Mouse (Mus musculus): Measurements from ENCODE around the gene Chpf2. TPM values are rescaled to one million over a fixed set of nuclear protein-coding genes. Genes with fewer than 3 reads are reported as not detected.

The Chpf2 gene
- total RNA-seq, 2 experiments from 2014 or later = 8.0 to 10.0 TPM

DNA sequence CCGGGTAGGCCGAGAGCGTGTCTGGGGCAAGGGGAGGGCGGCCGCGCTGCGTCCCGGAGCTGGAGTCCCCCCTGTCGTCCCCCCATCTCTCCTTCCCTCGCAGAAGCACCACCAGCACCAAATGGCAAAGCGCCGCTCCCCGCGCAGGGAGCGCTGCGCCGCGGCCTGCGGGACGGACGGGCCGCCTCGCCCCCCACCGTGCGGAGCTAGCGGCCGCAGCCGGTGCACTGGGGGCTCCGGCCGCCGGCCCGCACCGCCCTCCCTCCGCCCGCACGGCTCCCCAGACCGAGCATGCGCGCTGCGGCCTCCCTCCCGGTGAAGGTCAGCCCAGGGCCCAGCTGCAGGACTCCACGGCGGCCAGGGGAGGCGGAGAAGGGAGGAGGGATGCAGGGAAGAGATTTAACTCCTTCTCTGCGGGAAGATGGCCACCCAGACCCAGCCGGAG lies 18.1 kb downstream of the Chpf2 start:
- DNase-seq = peak; percentile 92

DNA sequence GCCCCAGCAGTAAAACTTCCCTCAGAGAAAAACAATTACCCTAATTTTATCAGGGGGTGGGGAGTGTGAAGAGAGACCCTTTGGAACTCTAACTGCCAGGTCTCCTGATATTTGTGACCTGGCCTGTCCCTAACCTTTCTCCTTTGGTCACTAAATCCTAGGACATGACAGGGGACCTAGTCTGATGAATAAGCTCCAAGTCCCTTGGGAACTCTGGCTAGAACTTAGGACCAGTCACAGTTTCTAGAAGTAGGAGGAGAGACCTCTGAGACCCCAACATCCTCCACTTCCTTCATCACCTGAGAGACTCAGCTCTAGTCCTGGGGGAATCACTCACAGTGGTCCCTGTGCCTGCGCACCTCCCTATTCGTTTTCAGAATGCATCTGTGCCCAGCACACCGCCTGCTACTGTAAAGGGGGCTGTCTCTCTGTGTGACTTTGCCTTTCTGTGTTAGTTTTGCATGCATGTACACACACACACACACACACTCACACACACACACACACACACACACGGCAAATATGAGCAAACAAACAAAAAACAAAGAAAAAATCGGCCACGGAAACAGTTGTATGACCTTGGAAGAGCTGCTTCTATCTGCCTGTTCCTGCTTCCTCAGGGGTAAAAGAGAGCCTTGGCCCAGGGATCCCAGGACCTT lies 18.9 kb downstream of the Chpf2 start:
- peak; percentile 4 for DNase-seq

DNA sequence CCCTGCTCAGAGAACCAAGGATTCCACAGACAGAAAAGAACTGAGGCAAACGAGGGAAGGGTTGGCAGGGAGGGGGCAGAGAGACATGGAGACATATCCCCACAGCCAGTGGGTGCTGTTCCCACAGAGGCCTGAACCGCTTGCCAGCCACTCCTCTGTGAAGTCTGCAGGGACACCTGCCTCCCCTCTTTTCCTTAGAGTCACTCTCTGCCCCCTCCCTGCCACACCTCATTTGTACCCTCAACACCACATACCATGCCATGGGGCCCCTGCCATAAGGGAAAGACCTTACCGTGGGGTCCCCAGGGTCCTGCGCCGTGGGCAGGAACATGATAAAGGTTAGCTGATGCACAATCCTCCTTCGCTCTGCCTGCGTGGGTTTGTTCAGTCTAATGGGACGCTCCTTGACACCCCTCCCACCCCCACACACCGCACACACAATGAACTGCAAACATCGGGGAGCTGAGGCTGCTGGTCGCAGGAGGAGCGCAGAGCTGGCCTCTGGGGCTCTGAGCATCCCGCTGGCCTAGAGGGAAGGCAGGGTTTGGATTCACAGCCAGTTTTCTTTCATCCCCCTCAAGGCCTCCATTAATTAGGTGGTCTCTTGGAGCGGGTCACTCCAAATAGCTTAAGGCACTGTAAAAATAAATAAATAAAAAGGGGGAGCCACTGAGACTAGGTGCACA lies 19.6 kb downstream of the Chpf2 start:
- DNase-seq = peak; percentile 4

DNA sequence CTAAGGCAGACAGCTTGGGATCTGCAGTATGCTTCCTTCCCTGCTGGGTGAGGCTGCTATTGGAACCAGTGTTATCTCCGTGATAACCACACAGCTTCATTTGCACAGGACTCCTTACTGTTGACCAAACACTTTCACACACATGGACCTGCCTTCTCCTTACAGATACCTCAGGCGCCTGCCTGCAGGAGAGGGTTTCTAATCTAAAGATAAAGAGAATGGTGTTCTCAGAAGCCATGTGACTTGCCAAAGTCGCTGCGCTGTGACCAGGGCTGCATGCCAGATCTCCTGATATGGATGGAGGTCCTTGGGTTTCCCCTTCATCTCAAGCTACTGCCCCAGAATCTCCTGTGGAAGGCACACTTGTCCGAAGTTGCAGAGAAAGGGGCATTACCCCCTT lies 22.8 kb downstream of the Chpf2 start:
- DNase-seq = no peak

DNA sequence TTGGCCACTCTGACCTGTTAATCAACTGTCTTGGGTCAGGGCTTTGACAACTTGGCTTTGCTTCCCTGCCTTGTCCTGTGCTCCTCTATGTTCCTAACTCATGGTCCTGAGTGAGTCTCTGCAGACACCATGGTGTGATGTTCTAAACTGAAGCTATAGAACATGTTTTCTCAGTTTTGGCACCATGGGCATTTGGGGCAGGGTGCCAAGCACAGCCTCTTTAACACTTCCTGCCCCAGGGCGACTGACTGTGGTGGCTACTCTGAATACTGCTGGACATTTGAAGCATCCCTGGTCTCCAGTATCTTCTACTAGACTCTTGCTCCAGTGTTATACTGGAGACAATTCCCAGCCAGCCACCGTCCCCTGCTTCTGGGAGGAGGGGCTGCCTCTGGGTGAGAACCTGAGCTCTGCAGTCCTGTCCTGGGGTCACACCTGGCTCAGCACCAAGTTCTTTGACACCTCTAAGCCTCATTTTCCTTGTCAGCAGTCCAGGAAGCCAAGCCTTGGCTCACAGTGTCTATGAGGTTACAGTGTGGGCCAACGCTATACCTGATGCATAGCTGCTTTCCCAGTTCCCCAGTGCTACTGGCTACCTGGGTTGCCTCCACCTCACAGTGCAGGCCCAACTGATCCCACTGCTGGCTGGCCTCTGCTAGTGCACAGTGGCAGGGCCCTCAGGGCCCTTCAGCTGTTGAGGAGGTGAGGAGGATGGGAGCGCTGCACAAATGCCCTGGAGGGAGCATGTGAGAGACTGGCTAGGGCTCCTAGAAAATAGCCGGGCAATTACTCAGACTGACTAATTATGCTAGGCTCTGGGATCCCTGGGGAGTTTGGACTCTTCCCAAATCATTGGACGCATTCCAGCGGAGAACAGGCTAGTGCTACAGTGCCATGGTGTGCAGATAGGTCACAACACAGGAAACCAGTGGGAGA lies 25.1 kb downstream of the Chpf2 start:
- DNase-seq = peak; percentile 4

DNA sequence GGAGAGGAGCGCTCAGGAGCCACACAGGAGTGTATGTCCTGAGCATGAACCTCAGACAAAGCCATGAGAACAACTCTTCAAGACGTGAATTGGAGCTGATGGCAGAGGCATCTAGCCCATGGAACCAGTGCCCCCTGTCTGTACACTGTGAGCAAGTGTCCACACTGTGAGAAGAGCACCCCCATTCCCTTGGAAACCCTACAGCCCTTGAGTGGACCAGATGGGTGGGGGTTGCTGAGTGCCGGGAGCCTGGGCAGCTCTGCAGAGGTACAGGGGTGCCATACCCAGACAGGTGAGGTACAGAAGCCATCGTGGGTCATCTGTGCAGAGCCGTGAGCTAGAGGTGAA lies 25.7 kb downstream of the Chpf2 start:
- DNase-seq = peak; percentile 4

DNA sequence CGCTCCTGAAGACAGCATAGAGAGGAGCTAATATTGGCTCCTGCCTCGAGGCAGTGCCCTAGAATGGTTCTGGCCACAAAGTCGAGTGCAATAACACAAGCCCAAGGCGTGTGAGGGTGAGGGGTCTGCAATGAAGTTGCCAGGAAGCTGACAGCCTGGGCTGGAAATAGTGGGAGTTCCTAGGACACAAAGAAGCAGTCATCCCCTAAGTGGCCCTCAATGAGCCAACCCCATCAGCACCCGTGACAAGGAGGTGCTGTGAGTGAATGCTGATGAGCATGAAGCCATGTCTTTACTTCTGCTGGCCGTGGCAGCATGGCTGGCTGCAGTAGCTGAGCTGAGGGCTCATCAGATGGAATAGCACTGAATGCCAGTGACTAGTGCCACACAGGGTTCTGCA lies 28.6 kb downstream of the Chpf2 start:
- DNase-seq = no peak

DNA sequence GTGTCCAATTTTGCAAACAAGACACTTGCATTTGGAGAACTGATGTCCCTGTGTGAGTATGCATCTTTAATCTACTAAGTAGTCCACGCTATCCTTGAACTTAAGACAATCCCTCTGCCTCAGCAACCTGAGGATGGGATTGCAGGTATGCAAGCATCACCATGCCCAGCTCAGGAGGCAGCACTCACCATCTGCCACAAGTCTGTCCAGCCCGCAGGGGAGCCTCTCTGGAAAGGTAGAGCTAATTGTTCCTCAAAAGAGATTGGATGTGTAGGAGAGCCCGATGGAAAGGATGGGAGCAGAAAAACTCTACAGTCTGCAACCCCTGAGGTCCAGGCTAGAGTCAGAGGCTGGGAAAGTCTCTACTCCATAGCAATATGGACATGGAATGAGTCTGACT lies 32.4 kb downstream of the Chpf2 start:
- no peak for DNase-seq

DNA sequence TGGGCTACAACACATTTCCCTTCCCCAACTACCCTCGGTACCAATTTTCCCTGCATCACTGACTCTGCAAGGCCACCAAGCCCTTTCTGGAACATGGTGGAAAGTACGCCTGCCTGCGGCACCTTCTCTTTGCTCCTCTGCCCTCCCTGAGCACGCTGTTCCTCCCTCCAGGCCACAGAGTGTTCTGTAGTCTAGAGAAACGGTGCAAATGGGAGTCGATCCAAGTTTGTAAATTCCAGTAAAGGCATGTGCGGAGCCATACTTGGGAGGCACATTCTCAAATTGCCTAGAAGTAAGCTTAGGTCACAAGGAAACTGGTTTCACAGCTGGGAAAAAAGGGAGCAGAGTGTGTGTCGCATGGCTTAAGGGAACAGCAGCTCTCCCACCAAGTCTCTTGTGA lies 33.6 kb downstream of the Chpf2 start:
- no peak for DNase-seq

DNA sequence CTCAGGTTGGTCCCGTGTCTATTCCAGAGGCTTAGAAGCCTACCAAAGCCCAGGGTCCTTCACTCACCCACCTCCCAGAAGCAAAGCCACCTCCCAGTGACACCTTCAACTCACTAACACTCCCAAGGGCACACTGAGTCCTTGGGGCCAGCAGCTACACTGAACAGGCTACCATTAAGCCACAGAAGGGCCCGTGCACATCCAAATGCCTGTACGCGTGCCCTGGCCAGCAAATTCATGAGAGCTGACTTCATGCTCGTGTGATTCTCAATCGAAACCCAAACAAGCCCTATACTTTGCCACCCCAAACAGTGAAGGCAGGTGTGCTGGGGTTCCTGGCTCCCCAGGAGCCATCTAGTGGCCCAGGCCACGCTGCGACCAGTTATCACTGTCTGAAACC lies 34.1 kb downstream of the Chpf2 start:
- DNase-seq = no peak

DNA sequence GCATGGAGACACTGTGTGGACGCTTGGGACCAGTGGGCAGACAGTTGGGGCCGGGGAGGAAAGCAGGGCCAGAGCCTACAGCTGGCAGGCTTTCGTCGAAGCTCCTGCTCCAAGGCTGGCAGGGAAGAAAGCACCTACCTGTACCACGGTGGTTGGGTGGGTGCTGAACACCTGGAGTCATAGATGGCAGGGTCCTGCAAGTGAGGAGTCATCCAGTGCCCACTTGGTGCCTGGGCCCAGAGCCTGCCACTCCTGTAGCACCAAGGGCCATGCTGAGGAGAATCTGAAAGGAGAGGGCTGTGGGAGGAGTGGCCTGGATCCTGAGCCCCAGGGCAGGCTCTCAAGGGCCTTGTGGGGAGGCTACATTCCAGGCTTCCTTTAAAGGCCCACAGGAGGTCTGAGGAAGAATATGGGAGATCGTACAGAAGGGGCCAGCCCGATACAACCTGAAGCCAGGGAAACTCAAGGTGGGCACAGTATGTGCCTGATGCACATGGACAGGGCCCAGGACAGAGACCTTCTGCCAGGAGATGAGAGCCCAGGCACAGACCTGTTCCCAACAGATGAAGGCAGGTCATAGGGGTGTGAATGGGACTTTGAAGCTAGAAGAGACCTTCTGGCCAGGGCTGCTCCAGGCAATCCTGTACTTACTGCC lies 36.0 kb downstream of the Chpf2 start:
- no peak for DNase-seq

DNA sequence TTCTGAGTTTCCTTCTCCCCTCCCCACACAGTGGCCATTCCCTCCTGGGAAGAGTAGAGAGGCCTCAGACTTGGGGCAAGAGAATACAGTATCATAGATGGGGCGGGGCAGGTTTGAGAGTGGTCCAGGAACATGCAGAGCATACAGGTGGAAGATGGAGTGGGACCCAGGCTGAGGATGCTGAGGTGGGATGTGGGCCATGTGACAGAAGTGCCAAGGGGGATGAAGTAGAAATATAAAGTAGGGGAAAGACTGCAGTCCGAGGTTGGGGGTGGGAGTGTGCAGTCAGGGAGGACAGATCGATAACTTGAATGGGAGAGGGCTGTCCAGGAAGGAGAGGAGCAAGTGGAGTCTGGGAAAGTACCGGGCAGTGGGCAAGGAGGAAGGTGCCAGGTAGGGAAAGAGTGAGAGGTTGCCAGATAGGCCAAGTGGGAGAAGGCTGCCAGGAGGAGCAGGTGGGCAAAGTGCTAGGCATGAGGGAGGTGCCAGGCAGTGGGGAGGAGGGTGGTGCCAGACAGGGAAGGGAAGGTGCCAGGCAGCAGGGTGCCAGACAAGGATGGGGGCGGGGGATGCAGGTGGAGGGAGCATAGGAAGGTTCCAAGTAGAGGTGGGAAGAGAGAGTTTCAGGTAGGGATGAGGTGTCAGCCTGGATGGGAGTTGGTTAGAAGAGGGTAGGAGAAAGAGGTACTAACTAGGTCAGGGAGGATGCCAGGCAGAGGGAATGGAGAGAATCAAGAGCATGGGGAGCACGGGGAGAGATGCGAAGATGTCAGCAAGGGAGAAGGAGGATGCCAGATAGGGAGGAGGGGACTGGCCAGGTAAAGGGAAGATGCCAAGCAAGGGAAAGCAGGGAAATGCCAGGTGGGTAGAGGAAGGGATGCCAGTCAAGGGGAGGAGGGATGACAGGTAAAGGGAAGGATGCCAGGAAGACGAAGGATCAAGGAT lies 36.8 kb downstream of the Chpf2 start:
- DNase-seq = no peak

DNA sequence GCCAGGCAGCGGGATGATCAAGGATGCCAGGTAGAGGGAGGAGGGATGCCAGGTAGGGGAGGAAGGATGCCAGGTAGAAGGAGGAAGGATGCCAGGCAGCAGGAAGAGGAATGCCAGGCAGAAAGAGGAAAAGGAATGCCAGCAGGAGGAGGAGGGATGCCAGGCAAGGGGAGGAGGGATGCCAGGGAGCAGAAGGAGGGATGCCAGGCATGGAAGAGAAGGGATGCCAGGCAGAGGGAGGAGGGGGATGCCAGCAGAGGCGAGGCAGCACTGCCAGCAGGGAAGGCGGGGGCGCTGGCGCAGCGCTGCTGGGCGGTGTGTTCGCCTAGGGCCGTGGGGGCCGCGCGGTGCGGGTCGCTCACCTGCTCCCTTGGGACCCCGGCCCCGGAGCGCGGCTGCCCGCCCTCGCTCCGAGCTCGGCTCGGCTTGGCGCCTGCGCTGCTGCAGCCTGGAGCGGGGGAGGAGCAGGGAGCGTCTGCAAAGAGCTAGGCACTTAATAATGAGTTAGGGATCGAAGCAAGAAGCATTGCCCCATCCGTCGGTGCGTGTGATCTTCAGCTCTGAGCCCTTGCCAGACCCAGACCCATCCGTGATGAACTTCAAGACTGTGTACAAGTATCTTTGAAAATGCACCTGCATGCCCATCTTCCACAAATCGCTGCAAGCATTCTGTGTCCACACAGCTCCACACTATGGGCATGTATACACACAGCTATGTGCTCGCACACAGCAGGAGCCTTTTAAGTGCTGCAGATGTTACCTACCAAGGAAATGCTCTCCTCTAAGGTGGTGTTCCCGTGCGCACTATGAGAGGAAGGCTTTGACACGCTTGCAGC lies 37.7 kb downstream of the Chpf2 start, which contains the start of gene Smarcd3:
TSS of gene Smarcd3 (minus strand) at position 426 of the 836 bp plus-strand sequence.
- peak; percentile 43 for DNase-seq

DNA sequence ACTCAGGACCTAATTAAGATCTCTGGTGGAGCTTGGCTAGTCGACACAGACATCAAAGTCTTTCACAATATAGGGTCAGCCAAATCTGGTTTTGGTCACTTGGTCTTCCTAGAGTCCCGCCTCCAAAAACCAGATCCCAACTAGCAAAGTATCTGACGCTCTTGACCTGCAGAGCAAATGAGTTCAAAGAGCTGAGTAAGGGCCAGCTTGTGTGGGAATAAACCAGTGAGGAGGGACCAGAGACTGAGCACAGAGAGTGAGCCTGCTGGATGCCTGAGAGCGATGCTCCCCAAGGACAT lies 38.2 kb downstream of the Chpf2 start:
- no peak for DNase-seq

DNA sequence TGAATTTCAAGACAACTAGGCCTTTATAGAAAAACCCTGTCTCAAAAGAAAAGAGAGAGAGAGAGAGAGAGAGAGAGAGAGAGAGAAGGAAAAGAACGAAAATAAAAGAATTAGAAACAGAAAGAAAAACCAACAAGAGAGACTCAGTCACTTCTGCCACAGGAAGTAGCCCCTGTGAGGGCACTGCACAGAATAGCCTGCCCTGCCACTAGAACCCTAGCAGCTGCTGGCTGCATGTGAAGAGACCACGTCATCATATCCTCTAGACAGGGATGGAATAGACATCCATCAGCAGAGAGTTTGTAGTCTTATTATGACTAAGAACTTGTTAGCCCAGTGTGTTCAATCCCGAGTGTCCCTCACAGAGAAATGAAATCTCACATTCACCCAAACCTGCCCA lies 43.2 kb downstream of the Chpf2 start:
- no peak for DNase-seq

DNA sequence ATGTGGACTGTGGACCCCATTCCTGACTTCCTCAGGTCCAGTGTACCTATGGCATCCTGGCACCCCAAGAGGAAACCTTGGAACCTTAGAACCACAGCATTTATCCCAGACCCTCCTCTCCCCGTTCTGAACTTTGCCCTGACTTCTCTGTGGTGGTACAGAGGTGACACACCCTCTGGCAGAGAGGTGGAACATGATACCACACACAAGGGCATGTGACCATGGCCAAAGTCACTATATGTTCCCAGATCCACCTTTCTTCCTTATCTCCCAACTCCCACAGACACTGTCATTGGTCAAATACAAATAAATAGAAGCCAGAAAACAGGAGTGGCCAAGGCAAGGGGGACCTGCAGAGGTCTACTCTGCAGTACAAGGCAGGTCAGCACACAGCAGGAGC lies 48.6 kb downstream of the Chpf2 start:
- DNase-seq = no peak

DNA sequence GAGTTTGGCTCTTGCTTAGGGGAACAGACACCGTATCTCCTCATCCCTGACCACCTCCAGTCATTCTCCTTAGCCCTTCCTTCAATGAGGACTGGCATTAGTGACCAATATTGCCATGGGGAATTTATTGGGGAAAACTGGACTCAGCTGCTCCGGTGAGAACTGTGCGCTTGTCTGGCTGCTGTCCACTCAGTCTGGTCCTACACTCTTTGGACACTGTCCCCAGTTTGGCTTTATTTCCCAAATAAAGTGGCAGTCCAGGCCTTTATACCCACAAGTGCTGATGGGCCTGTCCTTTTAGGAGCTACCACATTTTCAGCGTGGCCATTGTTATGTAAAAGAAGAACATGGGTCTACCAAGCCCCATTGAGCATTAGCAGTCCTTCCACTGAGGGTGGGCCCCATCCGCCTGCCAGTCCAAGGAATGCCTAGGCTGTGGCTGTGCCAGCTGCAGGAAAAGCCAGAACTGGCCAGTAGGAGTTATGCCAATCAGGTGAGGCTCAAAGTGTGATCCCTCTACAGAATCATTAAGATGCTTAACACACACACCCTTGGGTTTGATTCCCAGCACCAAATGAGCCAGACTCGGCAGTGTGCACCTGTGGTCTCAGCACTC lies 49.1 kb downstream of the Chpf2 start:
- DNase-seq = no peak

DNA sequence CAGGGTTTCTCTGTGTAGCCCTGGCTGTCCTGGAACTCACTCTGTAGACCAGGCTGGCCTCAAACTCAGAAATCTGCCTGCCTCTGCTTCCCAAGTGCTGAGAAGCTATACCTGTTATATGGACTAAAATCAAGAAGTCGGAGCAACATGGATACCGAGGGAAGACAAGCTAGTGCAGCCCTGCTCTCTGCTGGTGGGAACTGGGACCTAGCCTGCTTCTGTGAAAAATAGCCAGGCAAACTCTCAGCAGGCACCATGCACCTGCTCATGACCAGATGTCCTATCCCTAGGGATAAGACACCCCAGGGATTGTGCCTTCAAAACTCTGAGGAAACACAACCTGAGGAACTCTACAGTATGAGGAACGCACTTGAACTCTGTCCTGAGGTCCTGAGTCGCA lies 50.4 kb downstream of the Chpf2 start:
- DNase-seq = no peak

DNA sequence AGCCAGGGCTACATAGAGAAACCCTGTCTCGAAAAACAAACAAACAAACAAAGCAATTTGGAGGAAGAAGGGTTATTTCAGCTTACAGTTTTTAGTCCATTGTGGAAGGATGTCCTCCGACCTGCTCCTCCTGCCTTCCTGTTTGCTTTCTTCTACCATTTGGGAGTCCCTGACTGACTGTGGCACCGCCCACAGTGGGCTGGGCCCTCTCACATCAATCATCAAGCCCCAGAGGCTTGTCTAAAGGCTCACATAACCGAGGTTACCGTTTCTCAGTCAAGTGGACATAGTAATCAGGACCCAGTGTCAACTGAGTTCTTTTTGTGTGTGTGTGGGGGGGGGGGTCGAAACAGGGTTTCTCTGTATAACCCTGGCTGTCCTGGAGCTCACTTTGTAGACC lies 51.6 kb downstream of the Chpf2 start:
- DNase-seq = no peak

DNA sequence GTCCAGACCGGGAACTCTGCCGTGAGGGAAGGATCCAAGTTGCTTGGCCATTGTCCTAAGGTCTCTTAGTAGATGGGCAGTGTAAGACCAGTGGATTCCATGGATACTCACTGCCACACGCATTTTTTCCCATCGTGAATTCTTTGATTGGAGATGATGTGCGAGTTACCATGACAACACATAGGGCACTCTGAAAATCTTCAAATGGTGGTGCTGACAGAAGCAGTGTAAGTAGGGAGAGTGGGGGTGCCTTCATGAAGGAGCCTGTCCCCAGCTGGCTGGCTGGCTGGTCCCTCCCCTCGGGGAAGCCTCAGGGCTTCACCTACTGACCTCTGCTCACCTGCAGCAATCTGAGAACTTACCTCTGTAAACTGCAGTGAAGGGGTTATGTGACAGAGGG lies 52.5 kb downstream of the Chpf2 start:
- no peak for DNase-seq
